Mouse (Mus musculus): ENCODE results near the gene Hadhb. TPM values are rescaled to one million over a fixed set of nuclear protein-coding genes. Genes with fewer than 3 reads are reported as not detected.

The Hadhb gene
- total and polyA plus RNA-seq, 3 experiments = 69.5 to 118 (median 78.3) TPM

GRCm38 (mm10) chr5:30222681-30223080 lies 67.6 kb downstream of the Hadhb start:
- Histone ChIP-seq H3K27ac (ENCODE audit: insufficient read depth, low read depth) (no peak overlapping the region), H3K9ac (ENCODE audit: insufficient read depth, low read depth) (no peak overlapping the region), H3K27me3 (replicated peaks) (no peaks in the 10 kb centered on the region), H3K4me2 (ENCODE audit: insufficient read depth, low read depth, poor library complexity, severe bottlenecking) (no peak overlapping the region), H3K4me1 (ENCODE audit: control insufficient read depth in 1 of 2, insufficient read depth in 2 of 2) (no peaks in the 10 kb centered on the region), H3K9me3 (replicated peaks; ENCODE audit: low read length) (no peaks in the 10 kb centered on the region), H3K36me3 (replicated peaks in 1 of 2; ENCODE audit: control insufficient read depth in 1 of 2, insufficient read depth in 1 of 2, low read length in 1 of 2) (peaks cover 0 to 6% of the 10 kb centered on the region in 2 experiments), H3K4me3 (replicated peaks in 1 of 3; ENCODE audit: low read depth in 2 of 3, low read length in 2 of 3, poor library complexity in 1 of 3) (no peak overlapping the region), H3K79me2 (replicated peaks; ENCODE audit: control insufficient read depth, extremely low read depth, insufficient read depth, poor library complexity, severe bottlenecking) (no peaks in the 10 kb centered on the region)
- no peak for DNase-seq (ENCODE audit: extremely low read depth)
- TF ChIP-seq ZMIZ1 (IDR thresholded peaks at IDR 0.05; ENCODE audit: low read depth, low read length) = no peak
- no peak for TF ChIP-seq NRF1 (IDR thresholded peaks at IDR 0.05; ENCODE audit: low read depth, low read length)
- TF ChIP-seq CHD2 (IDR thresholded peaks at IDR 0.05; ENCODE audit: low read length) = no peak
- no peak for TF ChIP-seq USF1 (IDR thresholded peaks at IDR 0.05; ENCODE audit: low read depth, low read length)
- no peak for TF ChIP-seq MAFK (IDR thresholded peaks at IDR 0.05; ENCODE audit: insufficient replicate concordance, low read length)
- no peak for TF ChIP-seq SIN3A (IDR thresholded peaks at IDR 0.05; ENCODE audit: low read length)
- no peak for TF ChIP-seq HCFC1 (IDR thresholded peaks at IDR 0.05; ENCODE audit: low read depth, low read length)
- no peak for TF ChIP-seq BHLHE40 (IDR thresholded peaks at IDR 0.05; ENCODE audit: low read depth, low read length)
- TF ChIP-seq RCOR1 (conservative IDR thresholded peaks at IDR 0.05; ENCODE audit: low read depth, low read length) = no peak
- no peak for TF ChIP-seq ZC3H11A (IDR thresholded peaks at IDR 0.05; ENCODE audit: low read depth, low read length)
- TF ChIP-seq JUND (conservative IDR thresholded peaks at IDR 0.05; ENCODE audit: low read depth, low read length) = no peak
- TF ChIP-seq E2F4 (IDR thresholded peaks at IDR 0.05; ENCODE audit: insufficient replicate concordance, low read depth, low read length) = no peak
- TF ChIP-seq PAX5 (IDR thresholded peaks at IDR 0.05; ENCODE audit: low read length) = no peak
- TF ChIP-seq IRF4 (IDR thresholded peaks at IDR 0.05; ENCODE audit: low read depth, low read length) = no peak
- TF ChIP-seq MYC (IDR thresholded peaks at IDR 0.05; ENCODE audit: low read depth, low read length) = no peak
- no peak for TF ChIP-seq JUN (IDR thresholded peaks at IDR 0.05; ENCODE audit: insufficient read depth, low read depth, low read length)
- no peak for TF ChIP-seq POLR2AphosphoS2 (IDR thresholded peaks at IDR 0.05; ENCODE audit: low read depth, low read length)
- no peak for TF ChIP-seq ETS1 (conservative IDR thresholded peaks at IDR 0.05; ENCODE audit: low read depth, low read length)
- dilution Hi-C loops (cut with MboI; ENCODE audit: extremely low pct_ligation_motif_present, extremely low pct_unique_long_range_greater_than_20kb, low sequenced_read_pairs) = no loop called here
- in situ Hi-C loops (cut with MboI; ENCODE audit: low pct_ligation_motif_present, low pct_unique_long_range_greater_than_20kb, low sequenced_read_pairs) = no loop called here

- peaks cover 30% of the 10 kb centered on the region for H3K79me2 ChIP-seq (replicated peaks; ENCODE audit: control insufficient read depth, extremely low read depth, insufficient read depth, poor library complexity, severe bottlenecking)
- H3K9ac ChIP-seq (ENCODE audit: insufficient read depth, low read depth) = no peak overlapping the region
- peaks cover 0 to 9% of the 10 kb centered on the region in 2 experiments for H3K36me3 ChIP-seq (replicated peaks in 1 of 2; ENCODE audit: control insufficient read depth in 1 of 2, insufficient read depth in 1 of 2, low read length in 1 of 2)
- TF ChIP-seq RAD21 (IDR thresholded peaks at IDR 0.05; ENCODE audit: low read depth, low read length) (peak; percentile 49), RCOR1 (conservative IDR thresholded peaks at IDR 0.05; ENCODE audit: low read depth, low read length) (no peak), POLR2AphosphoS2 (IDR thresholded peaks at IDR 0.05; ENCODE audit: low read depth, low read length) (no peak), CTCF (conservative IDR thresholded peaks at IDR 0.05 in 1 of 2, IDR thresholded peaks at IDR 0.05 in 1 of 2; ENCODE audit: low read depth in 2 of 2, low read length in 2 of 2) (peak; percentile 23 to 72; a peak in 2 of 4 replicates), SMC3 (IDR thresholded peaks at IDR 0.05; ENCODE audit: low read depth, low read length) (peak; percentile 58)
- H3K27me3 ChIP-seq (replicated peaks) = no peaks in the 10 kb centered on the region
- in situ Hi-C loops (cut with MboI; ENCODE audit: low pct_ligation_motif_present, low pct_unique_long_range_greater_than_20kb, low sequenced_read_pairs) (no loop called here), dilution Hi-C loops (cut with MboI; ENCODE audit: extremely low pct_ligation_motif_present, extremely low pct_unique_long_range_greater_than_20kb, low sequenced_read_pairs) (no loop called here)
- peaks cover 4% of the 10 kb centered on the region for H3K9me3 ChIP-seq (replicated peaks; ENCODE audit: low read length)
- H3K4me2 ChIP-seq (ENCODE audit: insufficient read depth, low read depth, poor library complexity, severe bottlenecking) = no peak overlapping the region
- H3K4me1 ChIP-seq (ENCODE audit: control insufficient read depth in 1 of 2, insufficient read depth in 2 of 2) = peaks cover under 1 to 22% of the 10 kb centered on the region in 2 experiments; a peak in 2 of 4 replicates
- H3K4me3 ChIP-seq (replicated peaks in 1 of 3; ENCODE audit: low read depth in 2 of 3, low read length in 2 of 3, poor library complexity in 1 of 3) = no peak overlapping the region
- DNase-seq (ENCODE audit: extremely low read depth) = peak; percentile 61
- no peak overlapping the region for H3K27ac ChIP-seq (ENCODE audit: insufficient read depth, low read depth)
Observed at GRCm38 (mm10) chr5:30230901-30231300, 75.9 kb downstream of the Hadhb start.
